Mouse (Mus musculus): Measurements from ENCODE around the gene Tmem100. TPM values are rescaled to one million over a fixed set of nuclear protein-coding genes. Genes with fewer than 3 reads are reported as not detected.
A peak's percentile ranks its signal among the peaks of the same experiment; 100 is the strongest.

The Tmem100 gene
- polyA plus RNA-seq, 1 experiment from 2014 or later, result 21.9 TPM

DNA sequence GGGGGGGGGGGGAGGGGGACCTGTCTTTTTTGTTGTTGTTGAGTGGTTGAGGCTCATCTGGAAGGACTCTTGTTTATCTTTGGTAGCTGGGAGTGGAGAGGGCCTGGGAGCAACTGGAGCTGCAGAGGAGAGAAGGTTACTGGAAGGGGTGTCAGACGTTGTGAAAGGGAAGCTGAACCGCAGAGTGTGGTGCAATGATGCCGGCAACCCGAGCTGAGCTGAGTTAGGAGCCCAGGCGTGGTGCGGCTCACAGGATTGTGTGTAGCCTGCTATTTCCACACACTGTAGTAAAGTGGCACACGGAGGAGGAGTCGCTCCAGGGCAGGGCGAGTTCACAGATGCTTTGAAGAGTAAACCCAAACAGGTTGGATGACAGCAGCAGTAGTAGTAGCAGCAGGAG, 41.6 kb downstream of the Tmem100 start:
- ATAC-seq (replicated peaks; ENCODE audit: low FRiP score), result peak; percentile 66; the same call in 1 of the 2 replicates
- no peaks in the 10 kb centered on the region for H3K36me3 ChIP-seq
- peaks cover 5% of the 10 kb centered on the region for H3K4me1 ChIP-seq
- H3K27ac ChIP-seq, result no peak overlapping the region
- H3K4me2 ChIP-seq, result peak overlapping the region; percentile 32
- no peaks in the 10 kb centered on the region for H3K27me3 ChIP-seq
- no peak overlapping the region for H3K4me3 ChIP-seq (replicated peaks)
- WGBS, result 17% methylated on average over 9 of the region's 9 CpGs
- H3K9me3 ChIP-seq (replicated peaks), result no peaks in the 10 kb centered on the region
- H3K9ac ChIP-seq, result no peak overlapping the region

DNA sequence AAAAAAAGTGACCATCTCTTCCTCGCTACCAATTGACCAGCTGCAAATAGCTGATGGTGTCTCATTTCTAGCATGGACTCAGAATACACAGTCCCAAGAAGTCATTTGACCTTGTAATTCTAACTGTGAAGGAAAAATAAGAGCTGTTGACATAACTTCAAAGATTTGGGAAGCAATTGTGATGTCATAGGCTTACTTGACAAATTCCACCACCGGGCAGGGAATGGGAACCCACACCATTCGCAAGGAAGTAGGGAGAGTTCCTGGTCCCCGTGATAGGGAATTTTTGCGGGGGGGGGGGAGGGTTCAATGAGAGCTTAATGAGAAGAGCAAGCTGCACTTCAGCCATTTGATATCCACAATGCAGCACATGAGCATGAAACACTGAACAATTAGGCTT, 43.1 kb downstream of the Tmem100 start:
- H3K4me3 ChIP-seq (replicated peaks), result no peak overlapping the region
- H3K27ac ChIP-seq, result no peak overlapping the region
- H3K4me1 ChIP-seq, result peaks cover 5% of the 10 kb centered on the region
- H3K9ac ChIP-seq, result no peak overlapping the region
- H3K4me2 ChIP-seq, result no peak overlapping the region
- no peaks in the 10 kb centered on the region for H3K36me3 ChIP-seq
- H3K9me3 ChIP-seq (replicated peaks), result no peaks in the 10 kb centered on the region
- no peaks in the 10 kb centered on the region for H3K27me3 ChIP-seq
- no peak for ATAC-seq (replicated peaks; ENCODE audit: low FRiP score)
- 34% methylated on average over 5 of the region's 5 CpGs for WGBS

DNA sequence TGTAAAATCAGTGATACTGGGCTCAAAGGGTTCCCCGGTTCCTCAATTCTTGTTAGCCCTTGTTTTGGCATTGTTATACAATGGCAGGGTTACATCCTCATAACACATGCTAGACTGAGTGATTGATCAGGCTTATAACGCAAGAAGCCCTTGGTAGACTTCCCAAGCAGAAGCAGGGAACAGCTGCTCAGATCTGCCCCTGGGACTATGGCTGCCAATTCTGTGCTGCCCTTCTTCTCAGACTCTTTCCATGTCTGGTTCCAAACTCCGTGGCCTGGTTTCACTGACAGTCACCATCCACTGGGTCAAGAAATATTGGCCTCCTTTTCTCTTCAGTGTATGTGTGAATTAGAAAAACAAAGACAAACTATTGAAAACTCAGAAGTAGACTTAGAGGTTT, 46.5 kb downstream of the Tmem100 start:
- Histone ChIP-seq H3K9me3 (replicated peaks) (no peaks in the 10 kb centered on the region), H3K36me3 (no peaks in the 10 kb centered on the region), H3K4me3 (replicated peaks) (no peak overlapping the region), H3K4me2 (no peak overlapping the region), H3K27ac (no peak overlapping the region), H3K27me3 (no peaks in the 10 kb centered on the region), H3K9ac (no peak overlapping the region), H3K4me1 (peaks cover 5% of the 10 kb centered on the region)
- no peak for ATAC-seq (replicated peaks; ENCODE audit: low FRiP score)
- WGBS, result 92% methylated on average over 3 of the region's 3 CpGs

DNA sequence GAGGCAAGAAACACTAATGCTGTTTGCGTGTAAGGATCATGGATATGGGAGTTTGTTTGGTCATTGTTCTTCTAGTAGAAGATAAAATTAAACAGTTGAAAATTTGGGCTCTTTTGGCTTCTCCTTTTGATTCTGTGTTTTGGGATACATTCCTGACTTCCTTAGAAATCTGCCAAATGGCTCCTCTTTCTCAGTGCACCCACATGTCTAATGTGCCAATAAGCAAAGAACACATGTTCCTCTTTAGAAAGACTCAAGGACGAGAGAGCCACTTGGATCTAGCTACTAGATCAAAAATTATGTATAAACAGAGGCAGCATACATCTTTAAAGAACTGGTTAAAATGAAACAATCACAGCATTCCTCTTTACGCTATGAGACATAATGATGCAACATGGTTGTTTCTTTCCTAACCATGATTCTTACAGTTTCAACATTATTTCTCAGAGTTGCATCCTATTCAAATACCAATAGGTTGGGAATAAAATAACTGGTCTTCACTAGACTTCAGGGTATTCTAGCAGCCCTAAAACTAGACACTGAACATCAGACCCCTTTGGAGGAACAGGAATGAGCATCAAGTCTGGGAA, 50.6 kb downstream of the Tmem100 start:
- 90% methylated on average over 3 of the region's 3 CpGs for WGBS
- no peaks in the 10 kb centered on the region for H3K4me1 ChIP-seq
- no peaks in the 10 kb centered on the region for H3K36me3 ChIP-seq
- ATAC-seq (replicated peaks; ENCODE audit: low FRiP score), result no peak
- H3K27ac ChIP-seq, result no peak overlapping the region
- no peak overlapping the region for H3K4me3 ChIP-seq (replicated peaks)
- no peak overlapping the region for H3K9ac ChIP-seq
- no peaks in the 10 kb centered on the region for H3K9me3 ChIP-seq (replicated peaks)
- H3K27me3 ChIP-seq, result no peaks in the 10 kb centered on the region
- no peak overlapping the region for H3K4me2 ChIP-seq

DNA sequence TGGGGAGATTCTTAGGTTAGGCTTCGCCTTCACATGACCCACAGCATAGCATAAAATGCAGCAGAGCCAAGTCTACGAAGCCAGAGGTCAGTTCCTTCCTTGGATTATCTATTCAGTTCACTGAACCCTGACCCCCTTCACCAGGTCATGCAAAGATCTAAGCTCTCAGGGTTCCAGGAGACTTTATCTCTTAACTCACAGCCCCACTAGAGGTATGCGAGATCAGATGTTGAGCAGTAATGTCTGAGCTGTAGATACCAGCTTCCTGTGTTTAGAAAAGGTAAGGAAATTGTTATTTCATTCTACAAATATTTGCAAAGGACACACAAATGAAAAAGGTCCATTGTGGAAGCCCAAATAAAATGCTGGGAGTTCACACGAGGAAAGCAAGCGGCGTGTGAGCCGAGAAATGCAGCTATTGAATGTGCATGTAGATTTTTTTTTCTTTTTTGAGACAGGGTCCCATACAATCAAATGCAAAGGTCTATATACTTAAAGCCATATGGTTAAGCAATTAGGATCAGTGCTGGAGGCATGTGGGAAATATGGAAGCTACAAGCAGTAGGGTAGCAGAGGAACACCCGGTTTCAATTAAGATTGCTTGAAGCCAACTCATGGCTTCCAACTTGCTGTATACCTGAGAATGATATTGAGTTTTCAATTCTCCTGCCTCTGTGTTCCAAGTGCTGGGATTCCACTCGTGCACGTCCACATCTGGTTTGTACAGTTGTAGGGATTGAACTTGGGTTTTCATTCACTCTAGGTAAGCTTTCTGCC, 51.9 kb downstream of the Tmem100 start:
- H3K36me3 ChIP-seq, result no peaks in the 10 kb centered on the region
- no peak overlapping the region for H3K27ac ChIP-seq
- no peak for ATAC-seq (replicated peaks; ENCODE audit: low FRiP score)
- H3K4me2 ChIP-seq, result no peak overlapping the region
- H3K9ac ChIP-seq, result no peak overlapping the region
- H3K4me1 ChIP-seq, result no peaks in the 10 kb centered on the region
- no peaks in the 10 kb centered on the region for H3K27me3 ChIP-seq
- no peak overlapping the region for H3K4me3 ChIP-seq (replicated peaks)
- 85% methylated on average over 10 of the region's 10 CpGs for WGBS
- H3K9me3 ChIP-seq (replicated peaks), result no peaks in the 10 kb centered on the region

DNA sequence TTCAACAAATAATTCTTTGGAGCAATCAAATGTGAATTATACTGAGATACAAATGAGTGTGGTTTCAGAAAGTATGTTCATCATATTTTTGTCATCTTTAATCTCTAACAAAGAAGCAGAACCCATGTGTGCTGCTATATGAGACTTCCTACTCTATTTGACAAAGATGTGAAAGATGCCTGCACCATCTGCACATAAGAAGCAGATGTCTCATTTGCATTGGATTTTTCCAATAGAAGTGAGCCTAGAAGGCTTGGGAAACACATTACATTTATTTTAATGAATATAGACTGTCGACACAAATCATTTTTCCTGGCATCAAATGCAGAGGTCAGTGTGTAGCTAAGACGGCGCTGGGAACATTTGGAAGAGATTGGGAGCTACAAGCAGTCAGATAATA, 52.9 kb downstream of the Tmem100 start:
- Histone ChIP-seq H3K27me3 (no peaks in the 10 kb centered on the region), H3K4me3 (replicated peaks) (no peak overlapping the region), H3K27ac (no peak overlapping the region), H3K4me2 (no peak overlapping the region), H3K36me3 (no peaks in the 10 kb centered on the region), H3K9ac (no peak overlapping the region), H3K4me1 (no peaks in the 10 kb centered on the region), H3K9me3 (replicated peaks) (no peaks in the 10 kb centered on the region)
- ATAC-seq (replicated peaks; ENCODE audit: low FRiP score), result no peak
- 85% methylated on average over 3 of the region's 3 CpGs for WGBS

DNA sequence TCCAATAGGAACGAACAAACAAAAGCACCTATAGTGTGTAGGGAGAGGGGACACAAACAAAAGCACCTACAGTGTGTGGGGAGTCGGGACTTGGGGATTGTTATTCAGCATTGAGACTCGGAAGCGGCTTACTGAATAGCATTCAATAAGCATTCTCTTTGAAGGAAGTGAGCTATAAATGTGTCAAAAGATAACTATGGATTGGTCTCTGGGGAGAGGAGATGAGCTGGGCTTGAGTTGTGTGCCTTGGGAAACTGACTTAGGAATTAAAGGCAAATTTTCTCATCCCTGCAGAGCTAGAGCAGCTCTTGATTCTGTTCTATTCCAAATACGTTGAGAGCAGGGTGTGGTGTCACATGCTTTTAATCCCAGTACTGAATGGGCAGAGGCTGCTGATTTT, 54.0 kb downstream of the Tmem100 start:
- no peaks in the 10 kb centered on the region for H3K27me3 ChIP-seq
- no peak overlapping the region for H3K27ac ChIP-seq
- no peaks in the 10 kb centered on the region for H3K36me3 ChIP-seq
- no peaks in the 10 kb centered on the region for H3K4me1 ChIP-seq
- no peaks in the 10 kb centered on the region for H3K9me3 ChIP-seq (replicated peaks)
- H3K4me3 ChIP-seq (replicated peaks), result no peak overlapping the region
- H3K9ac ChIP-seq, result no peak overlapping the region
- no peak for ATAC-seq (replicated peaks; ENCODE audit: low FRiP score)
- 62% methylated on average over 5 of the region's 5 CpGs for WGBS
- no peak overlapping the region for H3K4me2 ChIP-seq

Other genes starting within 250 kb of the Tmem100 start
- gene Pctp, start 27.5 kb upstream of the Tmem100 start, polyA plus RNA-seq (2015; fragmentation: Nextera tagmentation; extraction: Ambion mirVana), result 12.1 and 13.1 TPM in 2 replicates
- gene Gm45716, start 157.3 kb downstream of the Tmem100 start, polyA plus RNA-seq (2015; fragmentation: Nextera tagmentation; extraction: Ambion mirVana), result 8.1 and 9.8 TPM in 2 replicates
- 36.6 and 38.0 TPM in 2 replicates for gene Mmd, start 219.1 kb downstream of the Tmem100 start, polyA plus RNA-seq (2015; fragmentation: Nextera tagmentation; extraction: Ambion mirVana)